Mouse (Mus musculus) frontal cortex, postnatal 25 days (tissue): ENCODE data around the gene Pign.

Source experiments
- DNase-seq, 2 experiments: peaks; one replicate each; pipeline ENCODE4 v3.0.0; 2022; ENCODE audit warnings: low spot score in 2 of 2

Pign gene

GRCm38 (mm10) chr1:105564289-105564688, 99.2 kb downstream of the Pign start:
- no peak for DNase-seq

GRCm38 (mm10) chr1:105563821-105564220, 99.7 kb downstream of the Pign start:
- DNase-seq, result no peak

- DNase-seq, result no peak
Measured at GRCm38 (mm10) chr1:105556078-105556477, 107.4 kb downstream of the Pign start.

GRCm38 (mm10) chr1:105555192-105555718, 108.2 kb downstream of the Pign start:
- DNase-seq, result no peak

- DNase-seq, result no peak
Measured at GRCm38 (mm10) chr1:105553130-105553529, 110.3 kb downstream of the Pign start.

- no peak for DNase-seq
Measured at GRCm38 (mm10) chr1:105550163-105550562, 113.3 kb downstream of the Pign start.

- no peak for DNase-seq
Measured at GRCm38 (mm10) chr1:105549648-105550047, 113.8 kb downstream of the Pign start.

GRCm38 (mm10) chr1:105543051-105543450, 120.4 kb downstream of the Pign start:
- no peak for DNase-seq

GRCm38 (mm10) chr1:105523768-105524167, 139.7 kb downstream of the Pign start:
- no peak for DNase-seq

GRCm38 (mm10) chr1:105522321-105522720, 141.2 kb downstream of the Pign start:
- no peak for DNase-seq

- no peak for DNase-seq
Measured at GRCm38 (mm10) chr1:105518101-105518500, 145.4 kb downstream of the Pign start.

- no peak for DNase-seq
Measured at GRCm38 (mm10) chr1:105507116-105507515, 156.4 kb downstream of the Pign start.

- DNase-seq, result no peak
Measured at GRCm38 (mm10) chr1:105492626-105493025, 170.9 kb downstream of the Pign start.

- no peak for DNase-seq
Measured at GRCm38 (mm10) chr1:105489456-105489855, 174.0 kb downstream of the Pign start.

- DNase-seq, result no peak
Measured at GRCm38 (mm10) chr1:105487037-105487436, 176.4 kb downstream of the Pign start.
